Mouse (Mus musculus): ENCODE data around the gene Ssna1.

- no peak for TF ChIP-seq EP300 (IDR thresholded peaks at IDR 0.05; ENCODE audit: low read depth)
- TF ChIP-seq CTCF (IDR thresholded peaks at IDR 0.05; ENCODE audit: low read depth), result no peak
Observed at GRCm38 (mm10) chr2:25293706-25294105, 21.5 kb upstream of the Ssna1 start.

Data from liver, embryonic 14.5 days (tissue).